Mouse (Mus musculus): ENCODE results near the gene Sct. TPM values are rescaled to one million over a fixed set of nuclear protein-coding genes. Genes with fewer than 3 reads are reported as not detected.
"Not testable (repeated sequence)": the region's sequence is repeated elsewhere in the genome, so short reads cannot be mapped to it uniquely, and the experiment has no call there.

The Sct gene
- polyA plus RNA-seq, 1 experiment = 1.3 TPM

DNA sequence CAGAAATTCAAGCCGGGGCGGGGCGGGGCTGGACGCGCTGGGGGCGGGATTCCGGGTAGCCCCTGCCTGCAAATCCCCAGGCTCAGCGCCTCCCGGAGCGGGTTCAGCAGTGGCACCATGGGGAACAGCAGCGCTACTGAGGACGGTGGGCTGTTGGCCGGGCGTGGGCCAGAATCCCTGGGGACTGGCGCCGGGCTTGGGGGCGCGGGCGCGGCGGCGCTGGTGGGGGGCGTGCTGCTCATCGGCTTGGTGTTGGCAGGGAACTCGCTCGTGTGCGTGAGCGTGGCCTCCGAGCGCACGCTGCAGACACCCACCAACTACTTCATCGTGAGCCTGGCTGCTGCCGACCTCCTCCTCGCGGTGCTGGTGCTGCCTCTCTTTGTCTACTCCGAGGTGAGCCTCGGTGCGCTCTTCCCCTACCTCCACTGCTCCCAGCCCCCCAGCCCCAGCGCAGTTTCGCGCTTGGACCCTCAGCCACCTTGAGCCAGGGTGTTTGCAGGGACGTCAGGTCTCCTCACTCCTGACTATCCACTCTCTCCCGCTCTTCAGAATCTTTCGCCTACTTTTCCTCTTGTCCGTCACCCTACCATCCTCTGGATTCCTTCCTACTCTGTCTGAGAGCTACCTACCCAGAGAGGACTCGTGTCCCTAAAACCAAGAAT lies 13.1 kb upstream of the Sct start, which contains the start of gene Drd4:
TSS of gene Drd4 (plus strand) at position 86 of the 662 bp plus-strand sequence.
- DNase-seq (ENCODE audit: low spot score) = no peak

DNA sequence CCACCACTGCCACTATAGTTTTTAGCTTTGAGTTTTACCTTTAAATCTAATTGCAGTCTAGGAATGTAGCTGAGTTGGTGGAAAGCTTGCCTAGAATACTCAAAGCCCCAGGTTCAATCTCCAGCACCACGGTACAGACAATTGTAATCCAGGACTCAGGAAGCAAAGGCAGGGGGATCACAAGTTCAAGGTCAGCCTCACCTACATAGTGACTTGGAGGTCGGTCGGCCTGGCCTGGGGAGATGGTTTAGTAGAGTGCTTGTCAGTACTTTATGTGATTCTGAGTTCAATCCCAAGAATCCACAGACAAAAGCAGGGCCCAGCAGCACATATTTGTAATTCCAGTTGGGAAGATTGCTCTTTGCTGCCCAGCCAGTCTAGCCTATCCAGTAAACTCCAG lies 9.1 kb upstream of the Sct start:
- no peak for DNase-seq (ENCODE audit: low spot score)

DNA sequence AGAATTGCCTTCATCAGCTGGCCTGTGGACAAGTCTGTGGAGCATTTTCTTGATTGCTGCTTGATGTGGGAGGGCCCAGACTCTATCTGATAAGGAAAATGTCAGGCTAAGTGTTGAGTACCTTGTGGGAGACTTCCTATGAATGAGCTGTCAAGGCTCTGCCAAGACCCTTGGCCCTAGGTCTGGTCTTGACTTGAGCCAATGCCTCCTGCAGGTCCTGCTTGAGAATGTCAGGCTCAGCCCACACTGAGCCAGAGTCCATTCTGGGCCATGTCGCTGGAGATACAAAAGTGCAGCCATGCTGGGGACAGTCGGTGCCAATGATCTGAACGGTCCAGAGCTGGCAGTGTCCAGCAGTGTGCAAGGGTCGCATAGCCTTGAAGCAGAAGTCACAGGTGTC lies 3.8 kb upstream of the Sct start:
- DNase-seq (ENCODE audit: low spot score) = no peak

DNA sequence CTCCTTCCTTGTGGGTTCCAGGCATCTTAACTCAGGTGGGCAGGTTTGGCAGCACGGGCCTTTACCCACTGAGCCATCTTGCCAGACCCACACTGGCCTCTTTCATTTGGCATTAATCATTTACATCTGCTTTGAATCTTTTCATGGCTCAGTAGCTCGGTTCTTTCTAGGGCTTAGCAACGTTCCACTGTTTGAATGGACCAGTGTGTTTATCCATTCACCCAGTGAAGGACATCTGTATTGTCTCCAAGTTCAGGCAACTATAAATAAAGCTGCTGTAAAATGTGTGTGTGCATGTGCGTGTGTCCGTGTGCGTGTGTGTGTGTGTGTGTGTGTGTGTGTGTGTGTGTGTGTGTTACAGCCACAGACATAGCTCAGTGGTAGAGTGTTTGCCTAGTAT lies 2.5 kb upstream of the Sct start:
- DNase-seq (ENCODE audit: low spot score) = no peak

DNA sequence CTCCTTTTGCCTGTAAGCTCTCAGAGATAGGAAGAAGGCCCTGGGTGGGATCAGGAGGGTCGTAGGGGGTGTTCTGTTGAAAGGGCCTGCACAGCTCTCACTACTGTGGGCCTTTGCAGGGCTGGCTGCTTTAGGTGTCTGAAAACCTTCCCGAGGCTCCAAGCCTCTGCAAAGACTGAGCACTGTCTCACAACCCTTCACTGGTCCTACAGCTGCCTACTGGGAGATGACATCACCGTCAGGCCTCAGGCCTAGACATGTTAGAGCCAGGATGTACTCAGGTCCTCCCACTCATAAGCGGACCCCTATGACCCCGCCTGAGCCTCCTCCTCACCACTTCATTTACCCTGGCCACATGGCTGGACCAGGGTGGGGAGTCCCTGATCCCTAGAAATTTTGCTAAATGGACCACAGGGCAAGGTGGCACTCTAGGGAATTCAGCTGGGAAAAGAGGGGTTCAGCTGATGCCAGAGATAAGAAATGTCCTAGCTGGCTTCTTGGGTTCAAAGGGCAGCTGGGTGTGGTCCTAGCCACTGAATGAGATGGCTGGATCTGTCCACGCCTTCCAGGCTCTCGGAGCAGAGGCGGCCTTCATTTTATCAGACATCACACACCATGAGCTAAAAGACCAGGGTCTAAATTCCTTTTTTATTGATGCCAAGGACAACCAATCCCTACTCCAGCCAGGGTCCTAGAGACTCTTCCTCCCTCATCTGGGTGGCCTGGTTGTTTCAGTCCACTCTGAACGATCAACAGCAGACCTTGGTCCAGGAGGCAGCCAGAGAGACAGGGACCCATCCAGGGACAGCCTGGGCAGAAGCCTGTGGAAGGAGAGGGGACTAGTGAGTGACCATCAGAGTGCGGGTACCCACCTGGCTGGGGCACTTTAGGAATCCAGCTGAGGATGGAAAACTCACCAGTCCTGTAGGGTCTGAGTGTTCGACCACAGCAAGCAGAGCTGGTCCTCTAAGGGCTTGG lies 943 bp downstream of the Sct start:
- no peak for DNase-seq (ENCODE audit: low spot score)

DNA sequence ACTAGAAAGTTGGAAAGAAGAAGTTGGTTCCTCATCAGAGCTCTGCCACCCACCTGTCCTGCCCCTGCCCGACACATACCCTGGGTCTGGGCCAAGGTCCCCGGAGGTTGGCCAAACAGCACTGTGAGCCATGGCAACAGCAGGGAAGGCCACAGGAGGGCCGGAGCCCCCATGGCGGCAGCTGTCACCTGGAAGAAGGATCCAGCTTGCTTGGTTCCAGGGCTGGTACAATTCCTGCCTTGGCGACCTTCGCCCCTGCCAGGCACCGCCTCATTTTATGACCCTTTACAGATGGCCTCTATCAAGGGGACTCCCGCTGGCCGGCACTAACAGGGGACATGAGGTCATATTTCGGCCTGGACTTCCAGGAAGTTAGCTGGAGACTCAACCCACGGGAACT lies 2.4 kb downstream of the Sct start, which contains the start of gene Cdhr5:
TSS of gene Cdhr5 (minus strand) at position 241 of the 400 bp plus-strand sequence.
- DNase-seq (ENCODE audit: low spot score) = no peak

DNA sequence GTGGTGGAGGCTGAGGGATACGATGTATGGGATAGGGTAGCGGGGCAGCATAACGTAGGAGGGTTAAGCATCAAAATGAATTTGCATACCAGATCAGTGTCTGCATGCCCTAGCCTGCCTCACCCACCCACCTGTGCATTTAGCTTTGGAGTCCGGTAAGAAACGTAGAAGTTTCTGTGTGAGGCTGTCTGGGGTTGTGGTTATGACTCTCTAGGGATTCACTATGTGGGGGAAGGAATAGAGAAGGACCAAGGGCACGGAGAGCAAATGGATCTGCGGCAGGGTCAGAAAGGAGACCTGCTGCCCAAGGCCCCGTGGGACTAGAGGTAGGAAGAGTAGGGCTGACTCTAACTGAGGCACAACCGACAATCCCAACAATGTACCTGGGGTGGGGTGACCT lies 3.6 kb downstream of the Sct start:
- no peak for DNase-seq (ENCODE audit: low spot score)

DNA sequence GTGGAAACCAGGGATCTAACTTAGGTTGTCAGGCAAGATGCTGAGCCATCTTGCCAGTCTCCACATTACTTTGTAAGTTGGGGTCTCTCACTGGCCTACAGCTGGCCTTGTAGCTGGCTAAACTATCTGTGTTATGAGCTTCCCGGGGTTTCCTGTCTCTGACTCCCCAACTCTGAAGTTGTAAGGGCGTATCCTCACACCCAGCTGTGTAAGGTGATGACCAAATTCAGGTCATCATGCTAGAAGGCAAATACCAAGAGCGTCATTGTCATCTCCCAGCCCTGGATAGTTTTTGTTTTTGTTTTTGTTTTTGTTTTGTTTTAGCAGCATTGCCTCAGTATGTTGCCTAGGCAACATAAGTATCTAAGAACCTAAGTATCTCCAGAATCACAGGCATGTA lies 8.3 kb downstream of the Sct start:
- no peak for DNase-seq (ENCODE audit: low spot score)

DNA sequence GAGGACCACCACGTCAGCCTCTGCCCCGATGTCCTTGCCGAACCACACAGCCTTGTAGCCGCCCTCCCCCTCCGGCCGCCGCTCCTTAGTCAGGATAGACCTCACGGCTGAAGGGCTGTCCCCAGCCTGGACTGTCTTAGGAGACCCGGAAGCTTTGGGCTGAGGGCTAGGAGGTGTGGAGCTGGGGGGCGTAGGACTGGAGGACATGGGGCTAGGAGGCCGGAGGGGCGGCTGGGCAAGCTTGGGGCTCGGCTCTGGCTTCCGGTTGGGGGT lies 9.7 kb downstream of the Sct start:
- DNase-seq (ENCODE audit: low spot score) = no peak

DNA sequence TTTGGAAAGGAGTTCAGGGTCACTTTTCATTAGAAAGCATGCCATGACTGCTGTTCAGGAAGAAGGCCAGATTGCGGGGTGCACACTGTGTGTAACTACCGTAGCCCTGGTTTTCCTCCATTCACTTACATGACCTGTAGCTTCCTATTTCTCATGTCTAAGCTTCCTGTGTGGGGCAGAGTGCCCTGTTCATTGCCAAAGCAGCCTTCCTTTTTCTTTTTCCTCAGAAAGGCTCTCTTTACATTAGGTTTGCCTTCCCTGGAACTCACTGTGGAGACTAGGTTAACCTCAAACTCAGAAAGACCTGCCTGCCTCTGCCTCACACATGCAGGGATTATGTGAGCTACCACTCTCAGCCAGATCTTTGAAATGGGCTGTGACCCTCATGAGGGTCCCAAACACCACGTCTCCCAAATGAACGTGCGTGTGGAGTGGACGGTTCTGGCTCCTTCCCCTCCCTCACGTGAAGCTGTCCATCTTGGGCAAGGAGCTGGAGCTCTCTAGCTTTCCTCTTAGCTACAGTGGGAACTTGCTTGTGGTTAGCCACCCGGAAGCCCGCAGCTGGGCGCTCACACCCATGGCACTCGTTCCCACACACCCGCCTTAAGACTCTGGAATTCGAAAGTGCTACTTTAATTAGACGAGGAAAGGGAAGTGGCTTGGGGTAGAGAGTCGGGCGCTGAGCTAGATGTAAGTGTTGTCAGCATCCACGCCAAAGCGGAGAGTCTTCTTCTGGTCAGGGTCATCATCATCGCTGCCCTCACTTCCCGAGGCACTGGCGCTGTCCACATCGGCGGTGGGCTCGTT lies 10.3 kb downstream of the Sct start:
- DNase-seq (ENCODE audit: low spot score) = no peak

DNA sequence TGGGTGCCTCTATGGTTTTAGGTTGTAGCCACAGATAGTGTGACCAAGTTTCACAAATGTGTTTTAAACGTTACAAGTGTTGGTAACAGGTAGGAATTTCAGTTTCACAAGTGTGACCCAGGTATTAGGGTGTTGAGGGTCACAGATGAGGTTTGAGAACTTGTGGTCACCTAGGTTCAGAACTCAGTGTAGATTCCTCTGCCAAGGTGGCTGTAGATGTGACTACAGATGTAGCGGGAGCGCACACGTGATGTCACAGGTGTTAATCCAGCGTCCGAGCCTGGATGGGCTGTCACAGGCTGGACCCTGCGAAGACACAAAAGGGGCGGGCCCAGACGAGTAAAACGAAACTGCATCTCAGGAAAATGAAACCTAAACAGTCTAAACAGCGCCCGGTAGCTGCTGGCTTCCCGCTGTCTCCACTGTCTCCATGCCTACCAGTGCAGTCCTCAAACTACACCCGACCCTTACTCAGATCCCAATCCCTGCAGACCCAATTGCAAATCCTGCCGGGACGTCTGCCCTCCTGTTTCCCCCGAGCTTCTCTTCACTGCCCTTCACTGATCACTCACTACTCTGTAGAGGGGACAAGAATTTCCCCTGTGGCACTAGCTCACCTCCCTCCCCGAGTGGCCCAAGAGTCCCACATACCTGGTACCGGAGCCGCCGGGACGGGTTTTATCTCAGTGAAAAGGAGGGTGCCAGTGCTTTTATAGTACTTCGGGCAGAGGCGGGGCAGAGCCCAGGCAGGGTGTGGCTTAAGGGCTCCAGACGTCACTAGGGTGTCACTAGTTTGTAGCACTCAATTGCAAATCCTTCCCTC lies 13.0 kb downstream of the Sct start, which contains the start of gene Irf7:
TSS of gene Irf7 (minus strand) at position 743 of the 823 bp plus-strand sequence.
- DNase-seq (ENCODE audit: low spot score) = peak; percentile 51

DNA sequence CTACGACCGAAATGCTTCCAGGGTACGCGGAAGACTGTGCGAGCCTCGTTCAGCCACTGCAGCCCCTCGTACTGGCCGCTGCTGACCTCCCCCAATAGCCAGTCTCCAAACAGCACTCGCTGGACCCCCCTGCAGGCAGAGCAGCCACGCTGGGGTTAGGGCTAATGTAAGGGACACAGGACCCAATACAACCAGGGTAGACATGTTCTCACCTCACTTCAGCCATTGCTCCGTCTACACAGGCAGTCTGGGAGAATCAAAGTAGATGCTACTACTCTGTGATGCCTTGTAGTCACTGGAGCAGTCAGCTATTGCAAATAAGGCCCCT lies 13.6 kb downstream of the Sct start:
- no peak for DNase-seq (ENCODE audit: low spot score)

DNA sequence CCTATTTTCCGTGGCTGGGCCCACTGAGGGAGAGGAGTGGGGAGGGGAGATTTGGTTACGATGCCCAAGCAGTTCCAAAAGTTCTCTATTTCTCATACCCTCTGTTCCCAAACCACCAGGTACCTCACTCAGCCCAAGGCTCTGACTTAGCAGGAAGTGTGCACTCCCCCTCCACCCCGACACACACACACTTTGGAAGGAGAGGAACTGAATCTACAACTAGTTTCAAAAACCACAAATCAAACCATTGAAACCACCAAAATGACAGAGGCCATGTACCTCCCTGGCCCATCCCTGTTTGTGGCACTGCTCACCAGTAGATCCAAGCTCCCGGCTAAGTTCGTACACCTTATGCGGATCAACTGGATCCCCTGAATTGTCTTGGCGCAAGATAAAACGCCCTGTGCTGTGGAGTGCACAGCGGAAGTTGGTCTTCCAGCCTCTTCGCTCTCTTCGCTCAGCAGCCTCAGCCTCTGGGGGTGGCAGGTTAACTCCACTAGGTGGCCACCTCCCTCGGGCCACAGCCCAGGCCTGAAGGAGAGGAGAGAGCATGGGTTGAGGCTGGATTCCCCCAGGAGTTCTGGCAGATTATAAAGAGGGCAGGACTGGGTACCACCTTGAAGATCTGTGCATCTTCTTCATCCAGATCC lies 14.0 kb downstream of the Sct start:
- no peak for DNase-seq (ENCODE audit: low spot score)

DNA sequence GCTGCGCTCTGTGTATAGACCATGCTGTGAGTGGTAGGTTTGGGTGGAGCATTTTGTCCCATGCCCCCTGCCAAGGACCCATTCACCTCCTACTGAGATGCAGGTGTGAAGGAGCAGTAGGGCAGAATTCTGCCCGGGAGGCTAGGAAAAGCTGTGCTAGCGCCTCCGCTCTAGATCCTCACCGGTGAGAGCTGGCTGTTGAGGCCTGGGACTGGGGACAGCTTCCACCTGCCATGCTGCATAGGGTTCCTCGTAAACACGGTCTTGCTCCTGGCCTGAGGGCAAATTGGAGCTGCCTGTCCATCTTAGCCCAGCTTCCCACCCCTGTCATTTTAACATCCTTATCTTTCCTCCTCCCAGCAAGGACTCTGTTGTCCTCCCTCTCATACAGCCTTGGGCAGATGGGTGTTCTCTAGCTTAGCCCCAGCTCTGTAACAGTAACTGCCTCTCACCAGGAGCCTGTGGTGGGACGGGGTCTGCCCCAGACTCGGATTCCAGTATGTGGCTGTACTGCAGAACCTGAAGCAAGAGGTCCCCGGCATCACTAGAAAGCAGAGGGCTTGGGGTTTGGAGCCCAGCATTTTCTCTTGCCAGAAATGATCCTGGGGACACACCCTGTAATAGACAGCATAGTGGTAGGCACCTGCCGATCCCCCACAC lies 14.8 kb downstream of the Sct start:
- no peak for DNase-seq (ENCODE audit: low spot score)

DNA sequence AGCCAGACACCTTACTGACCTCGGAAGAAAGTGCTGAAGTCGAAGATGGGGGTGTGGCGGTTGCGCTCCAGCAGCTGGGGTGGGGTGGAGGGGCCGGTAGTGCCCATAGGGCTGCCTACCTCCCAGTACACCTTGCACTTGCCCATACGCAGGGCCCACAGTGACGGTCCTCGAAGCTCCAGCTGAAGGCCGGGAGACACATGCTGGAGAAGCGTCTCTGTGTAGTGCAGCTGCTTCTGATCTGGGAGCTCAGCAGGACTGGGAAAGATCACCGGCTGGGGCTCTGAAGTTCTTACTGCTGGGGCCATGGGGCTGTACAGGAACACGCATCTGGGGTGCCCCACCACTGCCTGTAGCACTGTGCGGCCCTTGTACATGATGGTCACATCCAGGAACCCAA lies 15.3 kb downstream of the Sct start:
- no peak for DNase-seq (ENCODE audit: low spot score)

DNA sequence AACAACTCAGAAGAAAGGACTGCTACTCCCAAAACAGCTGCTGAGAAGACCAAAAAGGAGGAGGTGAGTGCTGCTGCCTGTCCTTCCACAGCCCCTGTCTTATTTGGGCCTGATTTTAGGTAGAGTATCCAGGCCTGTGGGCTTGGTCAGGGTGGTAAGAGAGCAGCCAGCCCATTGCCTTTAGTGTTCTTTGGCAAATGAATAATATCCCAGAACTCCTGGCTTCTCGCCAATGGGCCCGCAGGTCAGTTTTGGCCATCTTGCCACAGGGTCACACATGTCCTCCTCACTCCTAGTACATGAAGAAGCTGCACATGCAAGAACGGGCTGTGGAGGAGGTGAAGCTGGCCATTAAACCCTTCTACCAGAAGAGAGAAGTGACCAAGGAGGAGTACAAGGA lies 17.5 kb downstream of the Sct start:
- DNase-seq (ENCODE audit: low spot score) = no peak

DNA sequence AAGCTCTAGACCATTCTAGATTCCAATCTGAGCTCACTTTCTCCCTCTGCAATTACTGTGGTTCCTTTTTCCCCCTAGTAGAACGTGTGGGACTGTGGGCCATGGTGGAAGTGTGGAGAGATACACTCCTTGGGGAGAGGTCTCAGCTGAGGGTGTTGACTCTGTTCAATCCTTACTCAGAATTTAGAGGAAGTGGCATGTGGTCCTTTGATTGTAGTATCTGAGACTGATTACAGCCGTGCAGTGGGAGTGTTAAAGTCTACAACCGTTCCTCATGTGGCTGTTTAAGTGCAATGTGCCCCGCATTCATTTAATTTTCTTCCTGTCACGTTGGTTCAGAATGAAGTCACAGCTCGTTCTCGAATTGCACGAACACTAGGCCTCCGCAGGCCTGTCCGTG lies 22.8 kb downstream of the Sct start:
- DNase-seq (ENCODE audit: low spot score) = no peak

DNA sequence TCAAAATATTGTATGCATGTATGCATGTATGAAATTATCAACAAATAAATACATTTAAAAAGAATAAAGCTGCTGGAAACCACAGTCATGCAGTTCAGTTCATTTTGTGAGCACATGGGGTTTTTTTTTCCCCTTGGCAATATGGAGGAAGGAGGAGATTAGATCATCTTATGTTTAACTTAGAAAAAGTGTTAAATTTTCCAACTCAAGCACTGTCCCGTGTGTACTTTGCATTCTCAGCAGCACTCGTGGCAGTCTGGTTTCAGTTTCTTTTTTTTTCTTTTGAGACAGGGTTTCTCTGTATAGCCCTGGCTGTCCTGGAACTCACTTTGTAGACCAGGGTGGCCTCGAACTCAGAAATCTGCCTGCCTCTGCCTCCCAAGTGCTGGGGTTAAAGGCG lies 28.4 kb downstream of the Sct start:
- DNase-seq (ENCODE audit: low spot score) = not testable (repeated sequence)

DNA sequence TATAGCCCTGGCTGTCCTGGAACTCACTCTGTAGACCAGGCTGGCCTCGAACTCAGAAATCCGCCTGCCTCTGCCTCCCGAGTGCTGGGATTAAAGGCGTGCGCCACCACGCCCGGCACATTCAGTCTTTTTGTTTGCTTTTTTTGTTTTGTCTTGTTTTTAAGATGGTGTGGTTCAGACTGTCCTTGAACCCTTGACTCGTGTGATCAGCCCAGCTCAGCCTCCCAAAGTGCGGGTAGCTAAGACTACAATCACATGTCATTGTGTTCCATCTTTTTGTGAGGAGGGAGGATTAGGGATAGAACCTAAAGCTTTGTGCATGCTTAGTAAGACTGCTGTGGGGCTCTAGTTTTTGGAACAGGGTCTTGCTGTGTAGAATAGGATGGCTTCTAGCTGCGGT lies 47.4 kb downstream of the Sct start:
- no peak for DNase-seq (ENCODE audit: low spot score)

DNA sequence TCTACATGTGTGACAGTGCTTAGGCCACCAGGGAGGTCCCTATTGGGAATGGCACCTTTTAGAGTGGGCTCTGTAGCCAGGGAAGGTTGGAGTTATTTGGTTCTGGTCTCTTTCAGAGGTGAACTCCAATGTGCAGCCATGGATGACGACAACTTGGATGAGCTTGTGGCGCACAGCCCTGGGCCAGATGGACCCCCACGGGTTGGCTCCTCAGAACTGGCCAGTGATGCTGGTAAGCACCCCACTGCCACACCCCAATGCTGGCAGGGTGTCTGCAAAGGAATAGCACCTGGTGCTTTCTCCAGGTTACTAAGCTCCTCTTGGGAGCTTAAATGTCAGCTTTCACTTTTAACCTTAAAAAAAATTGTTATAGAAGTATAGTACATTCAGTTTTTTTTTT lies 47.8 kb downstream of the Sct start:
- DNase-seq (ENCODE audit: low spot score) = no peak

DNA sequence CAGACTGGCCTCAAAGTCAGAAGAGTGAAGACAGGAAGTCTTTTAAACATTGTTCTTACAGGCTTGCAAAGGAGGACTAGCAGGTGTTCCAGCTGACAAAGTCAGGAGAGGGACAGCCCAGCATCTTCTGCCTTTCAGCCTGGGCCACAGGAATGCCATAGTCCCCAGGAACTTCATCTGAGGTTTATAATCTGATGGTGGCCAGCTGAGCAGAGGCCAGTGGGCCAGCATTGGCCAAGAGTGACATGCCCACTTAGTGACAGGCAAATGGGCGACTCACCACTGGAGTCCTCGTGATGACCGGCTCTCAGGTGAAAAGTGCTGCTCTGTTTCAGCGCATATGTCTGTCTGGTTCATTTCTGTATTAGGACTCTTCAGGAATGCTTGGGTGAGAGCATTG lies 48.4 kb downstream of the Sct start:
- no peak for DNase-seq (ENCODE audit: low spot score)

Measured in urinary bladder, adult 2 months (tissue).